Mouse (Mus musculus) monocyte, adult 2 months (primary cell): ENCODE data around the gene Olfr1367.
"Not testable (repeated sequence)": the region's sequence is repeated elsewhere in the genome, so short reads cannot be mapped to it uniquely, and the experiment has no call there.

Experiments used
- DNase-seq, 2 experiments: peaks; one replicate each; pipeline ENCODE4 v3.0.0; 2022; ENCODE audit warnings: low spot score in 2 of 2, low read depth in 1 of 2

Olfr1367 gene

GRCm38 (mm10) chr13:21395623-21396022 is 48.9 kb downstream of the Olfr1367 start:
- DNase-seq: no peak

GRCm38 (mm10) chr13:21396048-21396447 is 49.3 kb downstream of the Olfr1367 start:
- DNase-seq: not testable (repeated sequence)

GRCm38 (mm10) chr13:21397486-21397885 is 50.8 kb downstream of the Olfr1367 start:
- no peak for DNase-seq
